Mouse (Mus musculus) liver, adult 2 months (tissue): ENCODE data around the gene Ablim2.

Source experiments
- CTCF ChIP-seq: fragments of 200-500 bp; IDR thresholded peaks from 2 replicates; pipeline ENCODE4 v1.5.1; 2011; ENCODE audit warnings: low read depth, low read length, control low read depth
- POLR2A ChIP-seq: fragments of 200-500 bp; IDR thresholded peaks from 2 replicates; pipeline ENCODE4 v1.6.1; 2011; ENCODE audit warnings: low read length, control low read depth; ENCODE audit not compliant: insufficient read depth; ENCODE audit errors: extremely low read depth

DNA sequence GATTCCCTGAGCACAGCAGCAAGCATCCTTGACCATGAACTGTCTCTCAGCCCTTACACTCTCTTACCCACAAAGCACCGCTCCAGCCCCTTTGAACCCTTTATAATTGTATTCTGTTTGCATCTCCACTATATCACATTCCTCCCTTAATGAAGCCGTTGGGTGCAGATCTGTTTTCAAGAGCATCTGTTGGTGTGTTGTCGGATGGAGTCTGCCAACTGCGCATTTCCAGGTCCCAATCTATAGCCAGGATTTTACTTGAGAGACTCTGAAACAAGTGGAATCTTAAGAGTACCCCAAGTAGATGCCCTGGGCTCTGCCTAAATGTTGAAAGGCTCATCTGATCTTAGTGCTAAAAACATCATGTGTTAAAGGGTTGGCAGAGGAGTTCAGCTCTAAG, 138.9 kb downstream of the Ablim2 start:
- TF ChIP-seq CTCF (no peak), POLR2A (no peak)
